Mouse (Mus musculus) spleen, adult 12 weeks (tissue): ENCODE measurements around the gene Slc16a4.
"Not testable (repeated sequence)": the region's sequence is repeated elsewhere in the genome, so short reads cannot be mapped to it uniquely, and the experiment has no call there.

Source experiments
- DNase-seq: peaks from one replicate; pipeline ENCODE4 v3.0.0; 2022; ENCODE audit warnings: low spot score

Gene Slc16a4

GRCm38 (mm10) chr3:107295672-107296360 lies 4.8 kb downstream of the Slc16a4 start:
- DNase-seq = no peak

GRCm38 (mm10) chr3:107296917-107297316 lies 5.9 kb downstream of the Slc16a4 start:
- DNase-seq = not testable (repeated sequence)

- no peak for DNase-seq
Observed at GRCm38 (mm10) chr3:107317338-107317737, 26.3 kb downstream of the Slc16a4 start.

GRCm38 (mm10) chr3:107321141-107321540 lies 30.1 kb downstream of the Slc16a4 start:
- DNase-seq = no peak

- no peak for DNase-seq
Observed at GRCm38 (mm10) chr3:107321776-107322175, 30.7 kb downstream of the Slc16a4 start.

GRCm38 (mm10) chr3:107326442-107326841 lies 35.4 kb downstream of the Slc16a4 start:
- DNase-seq = no peak

GRCm38 (mm10) chr3:107330503-107331424 lies 39.7 kb downstream of the Slc16a4 start:
- DNase-seq = no peak

- DNase-seq = no peak
Observed at GRCm38 (mm10) chr3:107331746-107332126, 40.7 kb downstream of the Slc16a4 start.

GRCm38 (mm10) chr3:107332127-107332959 lies 41.3 kb downstream of the Slc16a4 start:
- DNase-seq = peak; percentile 22

- DNase-seq = no peak
Observed at GRCm38 (mm10) chr3:107332960-107333380, 41.9 kb downstream of the Slc16a4 start.

- DNase-seq = peak; percentile 90
Observed at GRCm38 (mm10) chr3:107333381-107334201, 42.6 kb downstream of the Slc16a4 start, which contains the start of gene Rbm15. Rbm15 (minus strand) TSS chr3:107333673.

- DNase-seq = no peak
Observed at GRCm38 (mm10) chr3:107334202-107334934, 43.3 kb downstream of the Slc16a4 start.

GRCm38 (mm10) chr3:107343971-107344370 lies 52.9 kb downstream of the Slc16a4 start:
- DNase-seq = no peak

GRCm38 (mm10) chr3:107345033-107345725 lies 54.1 kb downstream of the Slc16a4 start:
- DNase-seq = no peak

- no peak for DNase-seq
Observed at GRCm38 (mm10) chr3:107349006-107349405, 58.0 kb downstream of the Slc16a4 start.

- DNase-seq = no peak
Observed at GRCm38 (mm10) chr3:107351706-107352105, 60.7 kb downstream of the Slc16a4 start.

- DNase-seq = no peak
Observed at GRCm38 (mm10) chr3:107355618-107356260, 64.7 kb downstream of the Slc16a4 start.

- DNase-seq = peak; percentile 2
Observed at GRCm38 (mm10) chr3:107356964-107357441, 66.0 kb downstream of the Slc16a4 start.

- no peak for DNase-seq
Observed at GRCm38 (mm10) chr3:107357700-107358234, 66.7 kb downstream of the Slc16a4 start.
